Mouse (Mus musculus): ENCODE results near the gene Rnf31.

DNA sequence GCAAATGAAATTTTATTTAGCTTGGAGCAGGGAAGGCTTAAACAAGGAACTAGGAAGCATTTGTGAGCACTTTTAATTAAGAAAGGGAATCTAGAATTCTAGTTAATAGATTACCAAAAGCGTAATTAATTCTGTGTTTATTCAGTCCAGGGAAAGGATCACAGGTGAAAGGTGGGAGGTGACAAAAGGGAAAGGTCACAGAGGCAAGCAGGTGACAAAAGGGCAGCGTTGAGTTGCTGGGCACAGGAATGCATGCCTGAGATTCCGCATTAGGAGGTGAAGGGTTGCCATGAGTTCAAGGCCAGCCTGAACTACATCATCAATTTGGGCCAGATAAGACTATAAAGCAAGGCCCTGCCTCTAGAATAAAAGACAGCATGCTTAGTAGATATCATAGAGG is 24.0 kb upstream of the Rnf31 start:
- no peak for TF ChIP-seq EP300 (optimal IDR thresholded peaks at IDR 0.05)
- TF ChIP-seq CTCF (IDR thresholded peaks at IDR 0.05; ENCODE audit: low read depth) = no peak

Measured in stomach, postnatal 0 days (tissue).